Mouse (Mus musculus) intestine, embryonic 14.5 days (tissue): ENCODE measurements around the gene Tnfrsf1b. TPM values are rescaled to one million over a fixed set of nuclear protein-coding genes. Genes with fewer than 3 reads are reported as not detected.

Experiments
- ATAC-seq: fragments of 200-750 bp; cut with Nextera tagmentation; replicated peaks from 2 replicates; pipeline ENCODE4 v1.8.0; 2017; ENCODE audit warnings: low read depth, moderate number of reproducible peaks, moderate TSS enrichment, moderate library complexity; ENCODE audit not compliant: low FRiP score, low TSS enrichment
- DNase-seq: peaks from one replicate; pipeline ENCODE4 v3.0.0-alpha.2; 2018; ENCODE audit warnings: low spot score
- H3K27ac ChIP-seq: fragments of 300-500 bp; sonication (generic); 2 replicates; pipeline ENCODE4 v1.5.1; 2014; ENCODE audit warnings: low read depth, mild to moderate bottlenecking, control low read depth
- H3K27me3 ChIP-seq: fragments of 300-500 bp; sonication (generic); replicated peaks from 2 replicates; pipeline ENCODE4 v1.6.1; 2014; ENCODE audit warnings: low read length, control low read depth; ENCODE audit not compliant: control insufficient read depth, insufficient read depth
- H3K36me3 ChIP-seq: fragments of 300-500 bp; sonication (generic); 2 replicates; pipeline ENCODE4 v1.6.1; 2014; ENCODE audit warnings: low read length, control low read depth; ENCODE audit not compliant: control insufficient read depth, insufficient read depth
- H3K4me1 ChIP-seq: fragments of 300-500 bp; sonication (generic); replicated peaks from 2 replicates; pipeline ENCODE4 v1.6.1; 2014; ENCODE audit warnings: low read length, control low read depth, mixed read lengths; ENCODE audit not compliant: control insufficient read depth, insufficient read depth
- H3K4me2 ChIP-seq: fragments of 300-500 bp; sonication (generic); 2 replicates; pipeline ENCODE4 v1.6.1; 2014; ENCODE audit warnings: low read length
- H3K4me3 ChIP-seq: fragments of 300-500 bp; sonication (generic); 2 replicates; pipeline ENCODE4 v1.5.1; 2014; ENCODE audit warnings: low read depth, low read length, control low read depth, mixed read lengths
- H3K9ac ChIP-seq: fragments of 300-500 bp; sonication (generic); 2 replicates; pipeline ENCODE4 v1.6.1; 2014; ENCODE audit warnings: mild to moderate bottlenecking, low read length
- H3K9me3 ChIP-seq: fragments of 300-500 bp; sonication (generic); 2 replicates; pipeline ENCODE4 v1.6.1; 2016; ENCODE audit warnings: low read length, control low read depth; ENCODE audit not compliant: control insufficient read depth
- WGBS: fragments of 180-500 bp; shearing (Covaris S2); extraction: QIAGEN DNeasy Blood & Tissue Kit; methylation state at CpG from one replicate; pipeline ENCODE4 v1.1.7; 2014; 5-methylcytosine and 5-hydroxymethylcytosine counted together
- polyA plus RNA-seq: library from polyadenylated mRNA; unstranded; fragments of >200 nt; fragmentation: Nextera tagmentation; extraction: Ambion mirVana; gene quantifications from 2 replicates; pipeline ENCODE4 v1.2.1, GENCODE M21; 2014

The Tnfrsf1b gene
- polyA plus RNA-seq, 1 experiment from 2014 or later: 5.7 TPM

- DNase-seq (no peak), ATAC-seq (no peak)
- H3K4me1 ChIP-seq: no peaks in the 10 kb centered on the region
- H3K4me3 ChIP-seq: no peak overlapping the region
- no peak overlapping the region for H3K9ac ChIP-seq
- no peaks in the 10 kb centered on the region for H3K36me3 ChIP-seq
- WGBS: 76% methylated on average over 5 of the region's 5 CpGs
- H3K27ac ChIP-seq: no peak overlapping the region
- H3K27me3 ChIP-seq: no peaks in the 10 kb centered on the region
- no peak overlapping the region for H3K4me2 ChIP-seq
- no peaks in the 10 kb centered on the region for H3K9me3 ChIP-seq
These were observed 28.8 kb downstream of the Tnfrsf1b start for GRCm38 (mm10) chr4:145217837-145218236.

- no peak for DNase-seq
- no peak for ATAC-seq
- H3K9ac ChIP-seq: no peak overlapping the region
- H3K4me1 ChIP-seq: no peaks in the 10 kb centered on the region
- H3K4me2 ChIP-seq: no peak overlapping the region
- no peaks in the 10 kb centered on the region for H3K9me3 ChIP-seq
- H3K27me3 ChIP-seq: no peaks in the 10 kb centered on the region
- WGBS: 83% methylated on average over 6 of the region's 6 CpGs
- no peak overlapping the region for H3K4me3 ChIP-seq
- no peak overlapping the region for H3K27ac ChIP-seq
- no peaks in the 10 kb centered on the region for H3K36me3 ChIP-seq
These were observed 29.6 kb downstream of the Tnfrsf1b start for GRCm38 (mm10) chr4:145217046-145217445.

GRCm38 (mm10) chr4:145215396-145215795 lies 31.3 kb downstream of the Tnfrsf1b start:
- WGBS: 71% methylated on average over 2 of the region's 2 CpGs
- no peak for ATAC-seq
- H3K4me3 ChIP-seq: no peak overlapping the region

DNA sequence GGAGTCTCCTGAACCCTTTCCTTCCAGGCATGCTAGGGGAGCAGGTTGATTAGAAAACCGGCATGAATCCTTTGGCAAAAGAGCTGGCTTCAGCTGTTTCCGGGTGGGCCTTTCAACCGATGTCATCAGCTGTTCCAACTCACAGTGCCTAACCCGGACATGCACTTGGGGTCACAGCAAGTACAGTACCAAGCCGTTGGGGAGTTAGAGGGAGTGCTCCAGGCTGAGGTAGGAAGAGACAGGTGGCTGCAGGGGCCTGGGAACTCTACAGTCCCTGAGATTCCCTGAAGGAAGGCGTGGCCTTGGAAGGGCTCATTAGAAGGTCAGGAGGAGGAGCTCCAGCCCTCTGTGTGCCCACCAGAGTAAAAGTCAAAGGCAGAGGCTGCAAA lies 31.9 kb downstream of the Tnfrsf1b start:
- no peaks in the 10 kb centered on the region for H3K36me3 ChIP-seq

More at GRCm38 (mm10) chr4:145215396-145215795, 31.3 kb downstream of the Tnfrsf1b start:
- no peak for DNase-seq
- no peaks in the 10 kb centered on the region for H3K27me3 ChIP-seq
- no peak overlapping the region for H3K4me2 ChIP-seq
- no peaks in the 10 kb centered on the region for H3K36me3 ChIP-seq
- no peak overlapping the region for H3K27ac ChIP-seq
- no peaks in the 10 kb centered on the region for H3K9me3 ChIP-seq
- H3K9ac ChIP-seq: no peak overlapping the region
- no peaks in the 10 kb centered on the region for H3K4me1 ChIP-seq

GRCm38 (mm10) chr4:145213999-145214785 lies 32.5 kb downstream of the Tnfrsf1b start:
- ATAC-seq: peak; percentile 80

More for the DNA sequence above, 31.9 kb downstream of the Tnfrsf1b start:
- H3K27ac ChIP-seq: no peak overlapping the region
- no peaks in the 10 kb centered on the region for H3K9me3 ChIP-seq
- 58% methylated on average over 6 of the region's 6 CpGs for WGBS
- H3K4me2 ChIP-seq: no peak overlapping the region
- no peak overlapping the region for H3K9ac ChIP-seq
- no peaks in the 10 kb centered on the region for H3K27me3 ChIP-seq
- no peaks in the 10 kb centered on the region for H3K4me1 ChIP-seq
- no peak overlapping the region for H3K4me3 ChIP-seq
- ATAC-seq (peak; percentile 42), DNase-seq (no peak)

GRCm38 (mm10) chr4:145211076-145211475 lies 35.6 kb downstream of the Tnfrsf1b start:
- no peak overlapping the region for H3K9ac ChIP-seq
- no peaks in the 10 kb centered on the region for H3K36me3 ChIP-seq
- no peaks in the 10 kb centered on the region for H3K27me3 ChIP-seq
- ATAC-seq (no peak), DNase-seq (no peak)
- no peaks in the 10 kb centered on the region for H3K9me3 ChIP-seq
- H3K4me2 ChIP-seq: no peak overlapping the region
- H3K4me1 ChIP-seq: no peaks in the 10 kb centered on the region
- 65% methylated on average over 2 of the region's 2 CpGs for WGBS
- no peak overlapping the region for H3K4me3 ChIP-seq
- no peak overlapping the region for H3K27ac ChIP-seq

More at GRCm38 (mm10) chr4:145213999-145214785, 32.5 kb downstream of the Tnfrsf1b start:
- no peaks in the 10 kb centered on the region for H3K36me3 ChIP-seq
- no peak overlapping the region for H3K9ac ChIP-seq
- H3K4me3 ChIP-seq: no peak overlapping the region
- DNase-seq: peak; percentile 99
- H3K27me3 ChIP-seq: no peaks in the 10 kb centered on the region
- no peak overlapping the region for H3K4me2 ChIP-seq
- no peak overlapping the region for H3K27ac ChIP-seq
- 36% methylated on average over 8 of the region's 8 CpGs for WGBS
- H3K4me1 ChIP-seq: no peaks in the 10 kb centered on the region
- H3K9me3 ChIP-seq: no peaks in the 10 kb centered on the region

GRCm38 (mm10) chr4:145210564-145210963 lies 36.1 kb downstream of the Tnfrsf1b start:
- DNase-seq (no peak), ATAC-seq (no peak)
- no peak overlapping the region for H3K4me2 ChIP-seq
- no peaks in the 10 kb centered on the region for H3K9me3 ChIP-seq
- H3K4me1 ChIP-seq: no peaks in the 10 kb centered on the region
- H3K27me3 ChIP-seq: no peaks in the 10 kb centered on the region
- no peak overlapping the region for H3K27ac ChIP-seq
- no peak overlapping the region for H3K4me3 ChIP-seq
- no peak overlapping the region for H3K9ac ChIP-seq
- whole genome bisulfite sequencing: 86% methylated on average over 5 of the region's 5 CpGs
- H3K36me3 ChIP-seq: no peaks in the 10 kb centered on the region

DNA sequence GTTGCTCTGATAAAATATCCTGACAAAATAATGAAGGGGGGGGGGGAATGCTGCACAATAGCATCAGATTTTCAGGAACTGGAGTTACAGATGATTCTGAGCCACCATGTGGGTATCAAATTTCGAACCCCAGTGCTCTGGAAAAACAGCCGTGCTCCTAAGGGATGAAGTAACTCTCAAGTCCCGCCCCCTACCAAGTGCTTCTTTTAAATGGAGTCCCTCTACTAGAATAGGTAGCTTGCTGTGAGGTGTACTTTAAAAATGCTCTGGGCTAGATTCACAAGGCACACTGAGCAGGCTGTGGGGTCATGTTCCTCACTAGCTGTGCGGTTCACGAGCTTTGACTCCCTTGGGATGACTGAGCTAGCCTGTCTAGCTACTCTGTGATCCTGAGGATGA lies 37.0 kb downstream of the Tnfrsf1b start:
- no peak for ATAC-seq
- WGBS: 36% methylated on average over 5 of the region's 5 CpGs
- no peaks in the 10 kb centered on the region for H3K9me3 ChIP-seq
- H3K36me3 ChIP-seq: no peaks in the 10 kb centered on the region
- no peak overlapping the region for H3K9ac ChIP-seq
- H3K27me3 ChIP-seq: no peaks in the 10 kb centered on the region
- H3K4me3 ChIP-seq: no peak overlapping the region
- H3K4me1 ChIP-seq: no peaks in the 10 kb centered on the region
- H3K4me2 ChIP-seq: no peak overlapping the region
- no peak for DNase-seq
- no peak overlapping the region for H3K27ac ChIP-seq
